Mouse (Mus musculus): Measurements from ENCODE around the gene Alkbh7.
A peak's percentile ranks its signal among the peaks of the same experiment; 100 is the strongest.

Alkbh7 gene

DNA sequence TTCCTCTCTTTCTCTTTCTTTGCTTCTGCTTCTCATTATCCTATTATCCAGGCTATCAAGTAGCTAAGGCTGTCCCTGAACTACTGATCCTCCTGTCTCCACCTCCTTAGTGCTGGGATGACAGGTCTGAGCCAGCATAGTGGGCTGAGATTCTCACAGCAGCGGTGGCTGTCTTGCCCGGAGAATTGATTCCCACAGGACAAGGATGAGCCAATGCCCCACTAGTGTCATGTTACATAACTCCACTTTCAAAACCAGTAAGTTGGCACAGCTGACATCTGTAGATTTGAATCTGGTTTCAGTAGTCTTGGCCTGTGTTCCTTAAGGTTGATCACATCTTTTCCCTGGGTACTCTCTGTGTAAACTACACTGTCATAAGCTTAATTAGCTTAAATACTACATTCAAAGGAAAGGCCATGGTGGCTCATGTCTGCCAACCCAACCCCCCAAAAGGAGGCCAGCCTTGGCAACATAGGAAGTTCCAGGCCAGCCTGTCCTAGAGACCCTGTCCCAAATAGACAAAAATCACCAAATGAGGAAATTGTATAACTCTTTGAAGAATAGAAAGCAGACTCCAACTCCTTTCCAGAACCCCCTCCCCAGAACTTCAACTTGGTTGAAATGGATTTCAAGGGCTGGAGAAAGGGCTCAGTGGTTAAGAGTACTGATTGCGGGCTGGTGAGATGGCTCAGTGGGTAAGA lies 10.9 kb upstream of the Alkbh7 start:
- DNase-seq (ENCODE audit: low spot score), result peak; percentile 25

DNA sequence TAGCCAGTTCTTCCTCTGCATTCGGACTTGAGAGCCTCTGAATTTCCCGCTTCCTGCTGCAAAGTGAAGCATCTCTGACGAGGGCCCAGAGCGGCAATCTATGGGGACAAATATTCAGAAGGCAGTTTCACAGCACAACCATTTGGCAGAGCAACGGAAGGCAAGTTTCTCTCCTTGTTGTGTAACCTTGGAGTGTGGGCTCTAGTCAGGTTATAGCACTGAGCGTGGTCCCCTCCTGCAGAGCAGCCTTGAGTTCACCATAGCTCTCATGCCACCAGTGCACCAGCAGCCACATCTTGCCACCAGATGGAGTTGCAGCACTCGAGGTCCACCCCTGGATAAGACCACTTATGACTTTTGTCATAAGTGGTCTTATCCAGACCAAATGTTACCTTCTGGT lies 8.7 kb upstream of the Alkbh7 start:
- DNase-seq (ENCODE audit: low spot score), result peak; percentile 33

DNA sequence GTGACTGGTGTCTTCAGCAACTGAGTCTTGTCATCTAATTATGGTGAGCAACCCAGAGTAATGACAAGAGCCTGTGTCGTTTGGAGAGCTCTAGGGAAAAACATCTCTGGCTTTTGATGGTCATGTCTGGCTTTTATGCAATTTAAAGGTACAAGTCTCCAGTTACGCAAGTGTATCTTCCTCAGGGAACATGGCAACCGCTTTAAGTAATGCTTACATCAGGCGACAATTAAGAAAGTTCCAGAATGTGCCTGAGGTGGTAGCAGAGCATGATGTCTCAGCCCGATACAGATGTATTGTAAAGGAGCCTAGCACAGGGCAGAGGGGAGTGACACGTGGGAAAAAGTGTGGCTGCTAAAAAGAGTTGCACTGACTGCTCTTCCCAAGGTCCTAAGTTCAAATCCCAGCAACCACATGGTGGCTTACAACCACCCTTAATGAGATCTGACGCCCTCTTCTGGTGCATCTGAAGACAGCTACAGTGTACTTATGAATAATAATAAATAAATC lies 8.2 kb upstream of the Alkbh7 start:
- DNase-seq (ENCODE audit: low spot score), result peak; percentile 33

DNA sequence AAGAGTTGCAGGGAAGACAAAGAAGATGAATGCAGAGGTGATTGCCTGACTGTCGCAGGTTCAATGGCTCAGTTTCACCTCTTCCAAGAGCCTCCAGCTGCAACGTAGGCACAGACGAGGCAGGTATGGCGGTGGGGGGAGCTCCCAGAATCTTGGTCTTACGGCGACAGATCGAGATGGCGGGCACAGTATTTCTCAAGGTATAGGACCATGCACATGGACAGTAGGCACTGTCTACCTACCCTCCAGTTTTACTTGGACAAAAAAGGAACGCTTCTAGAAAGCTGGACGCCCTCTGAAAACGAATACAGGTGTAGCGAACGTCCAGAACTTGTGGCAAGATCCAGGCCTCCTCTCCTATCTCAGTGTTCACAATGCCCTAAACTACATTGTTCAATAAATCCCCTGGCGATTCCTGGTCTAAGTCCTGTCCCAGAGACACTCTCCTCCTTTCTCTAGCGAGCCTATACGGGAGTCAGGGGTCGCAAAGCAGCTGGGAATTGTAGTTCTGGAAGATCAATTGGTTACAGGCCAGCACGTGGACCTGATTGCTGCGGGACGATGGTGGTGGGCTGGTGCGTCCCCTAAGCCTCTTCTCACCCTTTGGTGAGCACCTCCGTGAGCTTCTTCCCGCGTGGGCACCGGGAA lies 7.5 kb upstream of the Alkbh7 start:
- DNase-seq (ENCODE audit: low spot score), result peak; percentile 41

DNA sequence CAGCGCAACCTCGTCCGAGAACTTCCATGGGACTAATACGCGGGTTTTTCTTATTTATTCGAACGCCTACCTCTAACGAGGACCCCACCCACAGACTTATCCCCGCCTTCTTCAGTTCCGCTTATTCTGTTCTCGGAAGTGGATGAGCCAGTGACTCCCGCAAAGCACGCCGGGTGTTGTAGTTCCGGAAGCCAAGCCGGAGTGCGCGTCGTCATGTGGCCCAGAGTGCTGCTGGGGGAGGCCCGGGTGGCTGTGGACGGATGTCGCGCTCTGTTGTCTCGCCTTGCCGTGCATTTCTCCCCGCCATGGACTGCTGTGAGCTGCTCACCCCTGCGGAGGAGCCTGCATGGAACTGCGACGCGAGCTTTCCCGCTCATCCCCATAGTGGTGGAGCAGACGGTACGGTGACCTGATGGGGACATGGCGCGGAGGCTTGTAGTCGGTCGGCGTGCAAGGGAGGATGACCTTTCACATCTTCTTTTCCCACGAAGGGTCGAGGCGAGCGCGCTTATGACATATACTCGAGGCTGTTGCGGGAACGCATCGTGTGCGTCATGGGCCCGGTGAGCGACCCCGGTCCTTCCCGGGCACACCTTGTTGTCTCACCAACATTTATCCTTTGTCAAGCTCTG lies 6.9 kb upstream of the Alkbh7 start, which contains the start of gene Clpp:
Clpp (plus strand) TSS at position 191 of the 632 bp plus-strand sequence.
- peak; percentile 92 for DNase-seq (ENCODE audit: low spot score)

DNA sequence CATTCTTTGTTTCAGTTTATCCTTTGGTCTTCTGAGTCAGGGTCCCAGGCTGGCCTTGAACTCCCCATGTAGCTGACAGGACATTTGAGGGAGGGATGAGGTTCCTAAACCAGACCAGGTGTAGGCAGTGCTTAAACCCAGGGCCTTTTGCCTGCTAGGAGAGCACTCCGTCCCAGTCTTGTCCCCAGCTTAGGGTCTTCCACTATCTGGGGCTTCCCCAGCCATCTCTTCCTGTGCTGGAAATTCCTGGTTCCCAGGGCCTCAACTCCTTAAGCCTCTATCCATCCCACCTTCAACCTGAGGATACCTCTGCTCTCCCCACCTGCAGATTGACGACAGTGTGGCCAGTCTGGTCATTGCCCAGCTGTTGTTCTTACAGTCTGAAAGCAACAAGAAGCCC lies 6.2 kb upstream of the Alkbh7 start:
- peak; percentile 35 for DNase-seq (ENCODE audit: low spot score)

DNA sequence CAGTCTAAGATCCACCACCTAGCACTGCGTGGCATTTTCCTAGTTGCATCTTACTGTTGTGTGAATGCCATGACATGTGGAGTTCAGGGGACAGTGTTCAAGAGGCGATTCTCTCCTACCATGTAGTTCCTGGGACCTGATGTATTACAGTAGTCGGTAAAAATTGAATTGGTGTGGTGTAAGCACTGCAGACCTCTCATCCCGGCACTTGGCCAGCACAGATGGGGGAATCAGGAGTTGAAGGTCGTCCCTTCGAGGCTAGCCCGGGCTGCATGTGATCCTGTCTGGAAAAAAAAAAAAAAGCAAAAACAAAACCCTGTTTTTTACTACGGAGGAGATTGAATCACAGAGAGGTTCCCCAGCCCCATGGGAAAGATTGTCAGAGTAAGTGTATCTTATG lies 2.1 kb upstream of the Alkbh7 start:
- DNase-seq (ENCODE audit: low spot score), result no peak

DNA sequence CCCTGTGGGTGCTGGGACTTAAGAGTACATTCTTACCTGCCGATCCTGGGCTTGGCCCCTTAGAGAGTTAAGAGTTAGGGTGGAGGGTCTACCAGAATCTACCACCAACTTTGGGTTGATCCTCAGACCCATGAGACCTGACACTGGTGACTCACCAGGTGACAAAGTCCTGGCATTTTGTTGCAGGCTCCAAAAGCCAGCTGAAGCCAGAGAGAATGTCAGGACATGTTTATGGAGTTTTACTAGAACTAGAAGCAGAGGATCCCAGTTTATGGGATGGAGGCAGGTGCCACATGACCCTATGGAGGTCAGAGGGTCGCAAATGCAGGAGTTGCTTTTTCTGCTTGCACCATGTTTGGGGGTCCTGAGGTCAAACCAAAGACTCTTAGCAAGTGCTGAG lies 633 bp upstream of the Alkbh7 start:
- DNase-seq (ENCODE audit: low spot score), result no peak

DNA sequence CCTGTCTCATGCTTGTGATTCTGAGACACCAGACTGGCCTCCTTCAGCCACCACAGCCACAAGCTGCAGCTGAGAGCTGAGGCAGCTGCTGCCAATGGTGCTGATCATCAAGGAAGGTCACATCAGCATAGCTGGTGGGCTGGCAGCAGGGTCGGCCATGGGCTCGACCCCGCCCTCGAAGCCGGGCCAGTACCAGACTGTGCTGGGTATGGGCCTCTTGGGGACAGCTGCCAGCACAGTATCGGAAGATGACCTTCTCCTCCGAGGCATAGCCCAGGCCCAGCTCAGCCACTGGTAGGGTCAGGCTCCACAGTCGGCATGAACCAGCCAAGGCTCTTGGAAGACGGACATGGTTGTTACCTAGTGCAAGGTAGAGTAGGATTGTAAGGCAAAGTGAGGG lies 2.3 kb downstream of the Alkbh7 start:
- DNase-seq (ENCODE audit: low spot score), result no peak

DNA sequence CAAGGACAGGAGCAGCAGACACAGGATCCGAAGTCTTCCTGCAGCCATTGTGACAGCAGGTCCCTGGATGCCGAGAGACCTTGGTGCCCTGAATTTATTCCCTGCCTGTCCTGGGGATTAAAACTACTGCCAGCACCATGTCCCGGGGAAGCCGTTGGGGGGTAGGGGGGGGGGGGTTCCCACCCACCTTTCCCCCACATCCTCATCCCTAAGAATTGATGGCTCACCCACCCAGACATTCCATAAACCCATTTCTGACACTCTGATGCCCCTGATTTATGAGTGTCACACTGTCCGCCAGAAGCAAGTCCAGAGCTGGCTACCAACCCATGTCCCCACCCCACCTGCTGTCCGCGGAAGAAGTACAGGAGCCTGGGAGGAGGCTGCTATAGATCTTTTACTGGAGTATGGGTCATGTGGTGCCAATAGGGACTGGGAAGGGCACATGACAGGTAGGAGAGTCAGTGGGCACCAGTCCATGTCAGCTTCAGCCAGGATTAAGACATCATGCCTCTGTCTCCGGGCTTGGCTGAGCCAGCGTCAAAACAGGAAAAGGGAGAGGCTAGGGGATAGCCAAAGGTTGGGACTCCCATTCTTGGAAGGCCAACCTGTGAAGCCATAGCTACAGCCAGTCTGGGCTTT lies 3.0 kb downstream of the Alkbh7 start, which contains the start of gene Pspn:
Pspn (minus strand) TSS at position 51 of the 642 bp plus-strand sequence.
- no peak for DNase-seq (ENCODE audit: low spot score)

DNA sequence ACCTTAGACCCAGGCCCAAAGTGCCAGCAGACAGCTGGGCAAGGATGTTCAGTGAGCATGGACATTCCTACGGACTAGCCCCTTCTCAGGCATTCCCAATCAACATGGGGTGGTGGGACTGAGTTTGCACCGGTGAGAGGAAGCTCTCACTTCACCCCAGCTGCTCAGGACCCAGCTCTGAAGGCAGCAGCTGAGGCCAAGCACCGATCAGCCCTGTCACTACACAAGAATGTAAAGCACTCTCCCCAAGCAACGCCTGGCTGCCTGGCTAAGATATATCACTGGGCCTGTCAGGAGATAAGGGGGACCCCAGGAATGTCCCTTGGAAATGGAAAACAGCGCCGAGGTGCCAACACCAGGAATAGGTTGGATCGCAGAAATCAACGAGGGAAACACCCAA lies 4.1 kb downstream of the Alkbh7 start:
- no peak for DNase-seq (ENCODE audit: low spot score)

DNA sequence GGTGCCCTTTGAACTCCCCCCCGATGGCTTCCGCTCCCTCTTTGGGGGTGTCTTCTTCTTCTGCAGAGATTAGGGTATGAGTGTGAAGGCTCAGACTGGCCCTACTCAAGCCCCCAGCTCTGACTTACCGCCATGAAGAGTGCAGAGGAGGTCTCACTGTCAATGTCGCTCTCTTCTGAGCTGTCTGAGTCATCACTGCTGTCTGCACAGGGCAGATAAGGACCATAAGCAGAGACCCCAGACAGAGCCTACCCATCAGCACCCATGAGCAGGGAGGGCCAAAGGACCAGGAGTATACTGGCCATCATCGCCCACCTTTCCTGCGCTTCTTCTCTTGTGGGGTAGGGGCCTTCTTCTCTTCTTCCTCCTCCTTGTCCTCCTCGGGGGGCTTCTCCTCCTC lies 6.9 kb downstream of the Alkbh7 start:
- no peak for DNase-seq (ENCODE audit: low spot score)

DNA sequence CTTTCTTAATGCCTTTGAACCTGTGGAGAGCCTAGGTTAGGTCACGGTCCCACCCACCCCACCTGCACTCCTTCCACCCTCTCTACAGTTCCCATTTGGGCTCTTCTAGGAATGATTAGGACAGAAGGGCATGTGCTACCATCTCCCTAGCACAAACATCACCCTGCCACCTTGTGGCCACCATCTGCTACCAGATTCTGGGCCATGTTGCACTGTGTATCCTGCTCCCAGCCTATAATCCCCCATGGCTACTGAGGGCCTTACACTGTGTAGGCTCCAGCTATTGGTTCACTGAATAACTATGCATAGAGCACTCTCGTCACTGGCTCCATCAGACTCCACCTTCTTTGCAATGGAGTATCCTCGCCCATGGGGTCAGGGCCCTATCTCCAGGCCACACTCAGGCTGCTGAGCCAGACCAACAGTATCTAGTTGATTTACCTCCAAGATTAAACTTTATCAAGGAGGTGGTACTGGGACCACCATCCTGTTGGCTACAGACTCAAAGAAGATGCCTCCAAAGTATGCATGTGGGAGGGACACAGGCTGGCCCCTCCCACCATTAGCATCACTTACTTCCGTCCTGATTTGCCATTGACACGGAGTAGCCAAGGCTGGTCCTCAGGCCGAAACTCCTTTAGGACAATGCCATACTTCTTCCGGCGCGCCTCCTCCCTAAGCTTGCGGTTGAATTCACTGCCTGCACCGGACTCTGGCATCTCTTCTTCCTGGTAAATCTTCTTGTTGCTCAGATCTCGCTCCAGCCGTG lies 10.2 kb downstream of the Alkbh7 start:
- no peak for DNase-seq (ENCODE audit: low spot score)

DNA sequence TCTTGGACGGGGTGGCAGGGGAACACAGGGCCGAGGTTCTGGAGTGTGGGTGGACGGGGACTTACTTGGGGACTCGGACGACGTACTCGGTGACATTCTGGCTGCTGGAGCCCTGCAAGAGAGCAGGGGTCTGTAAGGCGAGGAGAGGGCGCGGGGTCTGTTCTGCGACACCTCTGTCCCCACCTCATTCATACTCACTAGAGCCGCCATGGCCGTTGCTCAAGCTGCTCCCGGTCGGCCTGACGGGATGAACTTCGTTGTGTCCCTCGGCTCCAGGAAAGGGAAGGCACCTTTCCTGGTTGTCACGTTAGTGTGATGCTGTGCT lies 13.7 kb downstream of the Alkbh7 start:
- no peak for DNase-seq (ENCODE audit: low spot score)

DNA sequence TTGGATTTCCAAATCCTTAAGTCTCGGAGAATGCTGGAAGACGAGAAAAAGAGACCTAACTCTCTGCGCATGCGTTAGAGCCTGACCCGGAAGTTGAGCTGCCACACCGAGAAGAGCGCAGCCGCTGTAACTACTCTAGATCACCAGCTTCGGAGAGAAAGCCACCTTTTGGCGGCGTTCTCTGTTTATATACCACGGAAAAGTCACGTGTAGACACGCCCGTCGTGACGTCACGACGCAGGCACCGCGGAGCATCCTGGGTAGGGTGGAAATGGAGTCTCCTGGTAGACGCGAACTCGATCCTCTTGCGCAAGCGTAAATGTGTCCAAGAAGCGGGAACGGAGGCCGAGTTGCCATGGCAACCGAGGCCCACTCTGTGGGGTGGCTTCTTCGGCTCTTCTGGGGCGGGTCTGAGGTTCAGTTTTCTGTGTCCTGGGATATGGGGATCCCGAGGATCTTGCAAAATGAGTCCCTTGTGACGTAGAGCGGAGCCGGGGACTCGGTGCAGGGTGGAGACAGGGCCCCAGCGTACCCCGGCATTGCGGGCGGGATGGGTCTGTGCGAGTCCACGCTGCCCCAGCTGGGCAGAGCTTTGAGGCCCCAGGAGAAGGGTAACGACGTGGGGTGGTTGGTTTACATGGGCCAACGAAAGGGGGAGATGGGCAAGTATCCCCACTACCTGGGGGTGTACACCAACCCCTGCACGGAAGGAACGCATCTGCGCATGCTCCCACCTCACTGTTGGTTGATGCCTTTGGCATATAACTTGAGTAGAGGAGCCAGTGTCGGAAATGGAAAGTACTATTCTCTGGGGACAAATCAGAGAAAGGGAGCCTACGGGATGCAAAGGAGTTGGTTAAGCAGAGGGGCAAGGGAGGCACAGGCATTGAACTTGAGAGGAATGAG lies 14.3 kb downstream of the Alkbh7 start, which contains the start of the genes Gtf2f1 and Gm17949:
Gtf2f1 (minus strand) TSS at position 53 of the 906 bp plus-strand sequence.
Gm17949 (plus strand) TSS at position 234 of the 906 bp plus-strand sequence.
- peak; percentile 95 for DNase-seq (ENCODE audit: low spot score)

DNA sequence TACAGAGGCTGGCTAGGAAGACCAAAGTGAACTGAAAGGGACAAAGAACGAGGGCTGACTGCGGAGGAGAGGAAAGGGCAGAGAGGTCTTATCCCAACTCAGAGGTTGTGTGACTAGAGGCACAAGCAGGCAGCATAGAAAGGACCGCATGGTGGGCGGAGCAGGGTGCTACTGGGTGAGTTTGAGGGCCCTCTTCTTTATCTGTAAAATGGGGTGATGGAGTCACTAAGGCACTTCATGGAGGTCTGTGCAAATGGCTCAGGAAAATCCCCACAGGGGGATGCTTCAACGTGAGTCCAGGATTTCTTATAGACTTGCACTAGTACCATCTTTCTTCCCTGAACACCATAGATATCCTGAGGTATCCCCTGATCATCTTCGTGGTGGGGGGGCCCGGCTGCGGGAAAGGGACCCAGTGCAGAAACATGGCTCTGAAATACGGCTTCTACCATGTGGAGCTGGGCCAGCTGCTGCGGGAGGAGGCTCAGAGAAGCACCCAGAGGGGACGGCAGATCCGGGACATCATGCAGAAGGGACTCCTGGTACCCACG lies 15.2 kb downstream of the Alkbh7 start:
- DNase-seq (ENCODE audit: low spot score), result no peak

DNA sequence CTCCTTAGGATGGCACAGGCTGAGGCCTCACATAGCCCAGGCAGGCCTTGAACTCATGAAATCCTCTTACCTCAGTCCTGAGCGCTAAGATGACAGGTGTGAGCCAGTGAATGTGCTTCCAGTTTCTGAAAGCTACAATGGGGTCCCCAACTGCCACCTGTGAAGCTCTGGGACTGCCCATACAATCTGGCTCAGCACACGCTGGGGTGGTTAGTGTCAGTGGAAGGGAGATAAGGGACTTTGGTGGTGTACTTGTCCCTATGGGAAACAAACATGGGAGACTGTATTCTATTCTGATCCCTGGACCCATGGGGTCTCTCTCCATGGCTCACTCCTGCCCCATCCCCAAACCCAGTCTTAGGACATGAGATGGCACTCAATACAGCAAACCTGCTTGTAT lies 22.6 kb downstream of the Alkbh7 start:
- no peak for DNase-seq (ENCODE audit: low spot score)

DNA sequence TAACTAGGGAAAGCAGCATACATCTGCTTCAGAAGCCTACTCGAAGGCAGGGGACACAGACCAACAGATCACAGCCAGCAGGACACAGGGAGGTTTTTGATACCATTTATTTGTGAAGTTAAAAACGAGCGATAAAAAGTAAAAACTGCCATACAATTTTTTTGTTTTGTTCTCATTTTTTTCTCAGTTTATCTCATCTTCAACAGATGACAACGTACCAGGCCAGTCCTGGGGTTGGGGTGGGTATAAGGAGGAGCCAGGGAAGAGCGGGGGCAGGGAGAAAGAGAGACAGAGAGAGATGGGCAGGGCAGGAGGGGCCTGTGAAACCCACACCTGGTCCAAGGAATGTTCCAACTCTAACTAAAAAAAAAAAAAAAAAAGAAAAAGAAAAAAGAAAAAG lies 23.8 kb downstream of the Alkbh7 start:
- DNase-seq (ENCODE audit: low spot score), result no peak

DNA sequence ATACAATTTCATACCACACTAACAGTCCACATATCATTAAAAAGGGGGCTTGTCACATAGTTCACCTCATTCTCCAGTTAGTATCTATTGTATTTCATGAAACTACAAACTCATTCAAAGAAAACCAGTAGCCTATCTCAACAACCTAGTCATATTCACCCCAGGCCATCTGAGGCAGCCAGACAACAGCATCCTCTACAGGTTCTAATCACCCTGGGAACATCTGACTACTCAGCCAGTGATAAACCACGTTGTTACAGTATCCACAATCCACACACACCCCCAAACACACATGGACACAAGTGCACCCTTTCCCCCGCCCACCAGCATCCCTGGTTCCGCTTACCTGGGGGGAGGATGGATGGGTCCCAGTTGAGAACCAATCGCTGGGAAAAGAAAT lies 30.3 kb downstream of the Alkbh7 start:
- no peak for DNase-seq (ENCODE audit: low spot score)

DNA sequence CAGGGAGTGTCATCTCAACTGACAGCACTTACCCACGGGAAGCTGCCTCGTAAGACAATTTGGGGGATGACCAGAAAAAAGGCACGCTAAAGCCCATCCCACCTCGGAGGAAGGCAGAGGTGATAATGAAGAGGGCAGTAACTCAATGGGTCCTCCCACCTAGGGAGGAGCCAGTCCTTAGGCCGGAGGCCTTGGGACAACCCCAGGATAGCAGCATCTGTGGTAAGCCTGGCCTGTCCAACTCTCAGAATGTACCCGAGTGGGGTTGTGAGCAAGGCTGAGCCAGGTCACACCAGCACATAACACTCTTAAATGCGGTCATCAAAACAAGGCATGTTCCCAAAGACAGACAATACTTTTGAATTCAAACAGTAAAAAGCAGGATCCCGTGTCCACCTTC lies 32.6 kb downstream of the Alkbh7 start:
- no peak for DNase-seq (ENCODE audit: low spot score)
